Comparison of ENCODE assay signal across 13 mouse cellular contexts in the genomic region with DNA sequence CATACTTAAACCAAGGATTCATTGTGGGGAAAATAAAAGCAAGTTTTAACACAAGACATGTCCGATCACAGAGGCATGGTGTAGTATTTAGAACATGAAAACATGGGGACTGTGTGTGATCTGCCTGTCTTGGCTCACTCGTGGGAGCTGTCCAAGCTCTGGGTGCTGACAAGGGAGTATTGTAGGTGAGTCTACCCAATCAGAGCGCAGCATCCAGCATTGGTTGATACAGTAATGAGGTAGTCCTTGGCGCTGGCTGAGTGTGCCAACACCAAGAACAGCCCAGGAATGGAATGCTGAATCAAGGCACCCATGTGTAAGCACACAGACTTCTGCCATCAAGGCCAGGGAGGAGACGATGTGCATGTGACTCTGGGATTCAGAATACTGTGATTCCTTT.
DNase-seq lines count a peak whose midpoint lies in the region; ATAC-seq and TF ChIP-seq lines count a peak whose summit lies in the region.
"Had no signal": no experiment of that assay in that cellular context is flagged by ENCODE, and none has a peak within 500 bp of the region (broad histone marks: within the 10 kb centered on the region; RNA-seq: fewer than 3 reads in every experiment).

No protein-coding gene starts in this region.

- no peak overlapping the region for H3K4me2 ChIP-seq in limb, embryonic 12.5 days

- H3K27me3 ChIP-seq in limb, embryonic 12.5 days, result no peaks in the 10 kb centered on the region

- ATAC-seq in limb, embryonic 12.5 days (ENCODE audit: insufficient number of reproducible peaks, insufficient read depth, low FRiP score, low TSS enrichment, low read depth), result peak; percentile 62; the same call in 1 of the 2 replicates
- ATAC-seq: CD4-positive, CD25-positive, alpha-beta regulatory T cell, adult 4 months had no signal

- no peaks in the 10 kb centered on the region for H3K36me3 ChIP-seq in limb, embryonic 12.5 days

- WGBS in limb, embryonic 12.5 days, result 66% methylated on average over 5 of the region's 5 CpGs

- no peak overlapping the region for H3K4me3 ChIP-seq in limb, embryonic 12.5 days (replicated peaks)
- H3K4me3 ChIP-seq: heart, adult 2 months had no signal

- peak; percentile 87 for DNase-seq in heart, adult 11 months
- DNase-seq in heart, adult 9 months (ENCODE audit: low spot score in 2 of 2), result no peak
- DNase-seq in lung, postnatal 14 days, result peak; percentile 3
- DNase-seq in lung, adult 18-20 months, result no peak
- DNase-seq in brain, embryonic 14.5 days (ENCODE audit: low read depth), result peak; percentile 42
- DNase-seq in gastrocnemius, postnatal 14 days, result no peak
- no peak for DNase-seq in right cerebral cortex, postnatal 14 days
- DNase-seq: cerebellum, adult 8-10 months; kidney, adult 11 months; right cerebral cortex, postnatal 25 days had no signal

- H3K4me1 ChIP-seq in limb, embryonic 12.5 days (replicated peaks), result no peaks in the 10 kb centered on the region

- H3K9ac ChIP-seq in limb, embryonic 12.5 days (replicated peaks), result no peak overlapping the region

- intact Hi-C loops in gastrocnemius, postnatal 14 days (cut with DNase I; ENCODE audit: low total_unique reads), result no loop called here

- H3K27ac ChIP-seq in limb, embryonic 12.5 days, result no peak overlapping the region
- H3K27ac ChIP-seq: heart, adult 2 months had no signal

- TF ChIP-seq POLR2A in brain, embryonic 14.5 days (IDR thresholded peaks at IDR 0.05; ENCODE audit: borderline replicate concordance, extremely low read depth, insufficient read depth, insufficient read length, poor library complexity, severe bottlenecking), result no peak

- TF ChIP-seq CTCF in brain, embryonic 14.5 days (IDR thresholded peaks at IDR 0.05; ENCODE audit: borderline replicate concordance, extremely low read depth, insufficient read depth, insufficient read length), result no peak

- H3K9me3 ChIP-seq in limb, embryonic 12.5 days, result no peaks in the 10 kb centered on the region

Comparison
In these comparisons a context has a peak if more than half of its experiments do, and no peak if none do; other contexts are left out.
1. DNase-seq: peak in heart, adult 11 months (single experiment), lung, postnatal 14 days (single experiment) and brain, embryonic 14.5 days (single experiment); none in heart, adult 9 months (0 of 2), lung, adult 18-20 months (0 of 2), gastrocnemius, postnatal 14 days (single experiment) and right cerebral cortex, postnatal 14 days (single experiment).